Mouse (Mus musculus) limb, embryonic 14.5 days (tissue): ENCODE measurements around the gene Cbfa2t2. TPM values are rescaled to one million over a fixed set of nuclear protein-coding genes. Genes with fewer than 3 reads are reported as not detected.
"Not testable (repeated sequence)": the region's sequence is repeated elsewhere in the genome, so short reads cannot be mapped to it uniquely, and the experiment has no call there.

Experiments
- ATAC-seq: fragments of 200-750 bp; cut with Nextera tagmentation; 2 replicates; pipeline ENCODE4 v1.8.0; 2017; ENCODE audit warnings: low read depth, moderate number of reproducible peaks, moderate TSS enrichment; ENCODE audit not compliant: low FRiP score
- DNase-seq: peaks from one replicate; pipeline ENCODE4 v3.0.0-alpha.2; 2015; ENCODE audit warnings: low spot score
- H3K27ac ChIP-seq: fragments of 300-500 bp; sonication (generic); replicated peaks from 2 replicates; pipeline ENCODE4 v1.5.1; 2014; ENCODE audit warnings: low read depth, mild to moderate bottlenecking, low read length, moderate library complexity, mixed read lengths
- H3K27me3 ChIP-seq: fragments of 300-500 bp; sonication (generic); 2 replicates; pipeline ENCODE4 v1.6.1; 2014; ENCODE audit warnings: low read length, mixed read lengths; ENCODE audit not compliant: control insufficient read depth, insufficient read depth
- H3K36me3 ChIP-seq: fragments of 300-500 bp; sonication (generic); 2 replicates; pipeline ENCODE4 v1.6.1; 2014; ENCODE audit warnings: mild to moderate bottlenecking, low read length, moderate library complexity, mixed read lengths; ENCODE audit not compliant: control insufficient read depth, insufficient read depth
- H3K4me1 ChIP-seq: fragments of 300-500 bp; sonication (generic); 2 replicates; pipeline ENCODE4 v1.6.1; 2014; ENCODE audit warnings: antibody characterized with exemption, low read length, mixed read lengths; ENCODE audit not compliant: control insufficient read depth, insufficient read depth
- H3K4me2 ChIP-seq: fragments of 300-500 bp; sonication (generic); replicated peaks from 2 replicates; pipeline ENCODE4 v1.6.1; 2014; ENCODE audit warnings: low read depth, mild to moderate bottlenecking, low read length, moderate library complexity; ENCODE audit not compliant: severe bottlenecking
- H3K4me3 ChIP-seq: fragments of 300-500 bp; sonication (generic); replicated peaks from 2 replicates; pipeline ENCODE4 v1.5.1; 2014; ENCODE audit warnings: low read length
- H3K9ac ChIP-seq: fragments of 300-500 bp; sonication (generic); 2 replicates; pipeline ENCODE4 v1.6.1; 2014; ENCODE audit warnings: mild to moderate bottlenecking, low read depth, low read length, moderate library complexity; ENCODE audit not compliant: severe bottlenecking
- H3K9me3 ChIP-seq: fragments of 300-500 bp; sonication (generic); 2 replicates; pipeline ENCODE4 v1.6.1; 2016; ENCODE audit warnings: low read length; ENCODE audit not compliant: control insufficient read depth
- POLR2A ChIP-seq: fragments of 200-500 bp; IDR thresholded peaks from 2 replicates; pipeline ENCODE4 v1.8.0; 2012; ENCODE audit warnings: inconsistent platforms, mild to moderate bottlenecking, moderate library complexity, borderline replicate concordance; ENCODE audit not compliant: insufficient read depth, insufficient read length; ENCODE audit errors: extremely low read depth
- WGBS: fragments of 180-500 bp; shearing (Covaris S2); extraction: QIAGEN DNeasy Blood & Tissue Kit; methylation state at CpG from one replicate; pipeline ENCODE4 v1.1.7; 2014; 5-methylcytosine and 5-hydroxymethylcytosine counted together
- polyA plus RNA-seq, 2 experiments: library from polyadenylated mRNA; depleted of rRNA in 1 of 2; stranded (reverse) in 1 of 2; unstranded in 1 of 2; fragments of >200 nt; fragmentation: Nextera tagmentation in 1 of 2; extraction: Ambion mirVana in 1 of 2; gene quantifications; 2 replicates each; pipeline versions ENCODE4 v1.2.1 to v1.2.3; 2012 to 2014

Cbfa2t2 gene
- polyA plus RNA-seq, 2 experiments, result 26.4 to 35.7 TPM

- 93% methylated on average over 1 of the region's 1 CpGs for WGBS
- H3K27ac ChIP-seq, result no peak overlapping the region
These were observed 38.2 kb downstream of the Cbfa2t2 start for GRCm38 (mm10) chr2:154474251-154475061.

GRCm38 (mm10) chr2:154475062-154475349, 38.7 kb downstream of the Cbfa2t2 start:
- Histone ChIP-seq H3K27me3 (no peaks in the 10 kb centered on the region), H3K27ac (no peak overlapping the region), H3K4me1 (no peaks in the 10 kb centered on the region), H3K4me3 (no peak overlapping the region), H3K9ac (no peak overlapping the region), H3K36me3 (no peaks in the 10 kb centered on the region), H3K4me2 (no peak overlapping the region), H3K9me3 (no peaks in the 10 kb centered on the region)
- ATAC-seq (no peak), DNase-seq (no peak)
- no peak for TF ChIP-seq POLR2A
- 94% methylated on average over 1 of the region's 1 CpGs for WGBS

More at GRCm38 (mm10) chr2:154474251-154475061, 38.2 kb downstream of the Cbfa2t2 start:
- Histone ChIP-seq H3K4me2 (no peak overlapping the region), H3K9me3 (no peaks in the 10 kb centered on the region), H3K36me3 (no peaks in the 10 kb centered on the region), H3K4me3 (no peak overlapping the region), H3K4me1 (no peaks in the 10 kb centered on the region), H3K27me3 (no peaks in the 10 kb centered on the region), H3K9ac (no peak overlapping the region)
- ATAC-seq, result no peak
- DNase-seq, result no peak
- TF ChIP-seq POLR2A, result no peak

GRCm38 (mm10) chr2:154475861-154476260, 39.6 kb downstream of the Cbfa2t2 start:
- H3K9ac ChIP-seq, result no peak overlapping the region
- DNase-seq (no peak), ATAC-seq (no peak)
- TF ChIP-seq POLR2A, result no peak
- H3K9me3 ChIP-seq, result no peaks in the 10 kb centered on the region
- 94% methylated on average over 7 of the region's 7 CpGs for WGBS
- H3K27me3 ChIP-seq, result no peaks in the 10 kb centered on the region
- no peak overlapping the region for H3K27ac ChIP-seq
- no peak overlapping the region for H3K4me2 ChIP-seq
- no peak overlapping the region for H3K4me3 ChIP-seq
- no peaks in the 10 kb centered on the region for H3K4me1 ChIP-seq
- H3K36me3 ChIP-seq, result no peaks in the 10 kb centered on the region

- no peaks in the 10 kb centered on the region for H3K4me1 ChIP-seq
- no peak overlapping the region for H3K4me3 ChIP-seq
- 80% methylated on average over 3 of the region's 3 CpGs for WGBS
- no peaks in the 10 kb centered on the region for H3K27me3 ChIP-seq
- no peak overlapping the region for H3K9ac ChIP-seq
- H3K36me3 ChIP-seq, result no peaks in the 10 kb centered on the region
- DNase-seq (no peak), ATAC-seq (no peak)
- H3K27ac ChIP-seq, result no peak overlapping the region
- TF ChIP-seq POLR2A, result no peak
- H3K9me3 ChIP-seq, result no peaks in the 10 kb centered on the region
- H3K4me2 ChIP-seq, result no peak overlapping the region
These were observed 40.7 kb downstream of the Cbfa2t2 start for GRCm38 (mm10) chr2:154477028-154477427.

DNA sequence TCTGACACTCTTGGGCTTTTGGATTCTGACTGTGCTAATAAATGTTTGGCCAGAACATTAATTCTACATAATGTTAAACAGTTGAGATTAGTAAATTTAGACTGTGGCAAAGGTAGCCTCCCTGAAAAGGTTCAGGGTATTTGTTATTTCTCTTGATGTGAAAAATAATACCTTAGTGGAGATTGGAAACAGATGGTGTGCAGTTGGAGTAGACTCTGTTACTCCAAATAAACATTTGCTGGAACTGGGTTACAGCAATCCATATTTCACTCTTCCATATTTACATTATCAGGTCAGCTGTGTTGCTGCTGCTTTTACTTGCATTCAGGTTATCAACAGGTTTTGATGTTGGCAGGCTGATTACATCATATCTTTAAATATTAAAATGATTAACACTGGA, 55.5 kb downstream of the Cbfa2t2 start:
- H3K4me2 ChIP-seq, result no peak overlapping the region
- H3K27ac ChIP-seq, result no peak overlapping the region
- peaks cover 12% of the 10 kb centered on the region for H3K4me1 ChIP-seq
- H3K9me3 ChIP-seq, result no peaks in the 10 kb centered on the region
- no peaks in the 10 kb centered on the region for H3K27me3 ChIP-seq
- no peak for ATAC-seq
- TF ChIP-seq POLR2A, result no peak
- no peaks in the 10 kb centered on the region for H3K36me3 ChIP-seq
- H3K4me3 ChIP-seq, result no peak overlapping the region
- DNase-seq, result no peak
- H3K9ac ChIP-seq, result no peak overlapping the region

GRCm38 (mm10) chr2:154493559-154493958, 57.3 kb downstream of the Cbfa2t2 start:
- H3K4me3 ChIP-seq, H3K36me3 ChIP-seq, H3K27me3 ChIP-seq, ATAC-seq, H3K9me3 ChIP-seq, H3K27ac ChIP-seq, H3K9ac ChIP-seq, DNase-seq, H3K4me2 ChIP-seq: not testable (repeated sequence)
- H3K4me1 ChIP-seq, result peaks cover 12% of the 10 kb centered on the region
- WGBS, result 57% methylated on average over 2 of the region's 2 CpGs
